Mouse (Mus musculus) limb, embryonic 14.5 days (tissue): ENCODE data around the gene Fam178b. TPM values are rescaled to one million over a fixed set of nuclear protein-coding genes. Genes with fewer than 3 reads are reported as not detected.

Source experiments
- ATAC-seq: fragments of 200-750 bp; cut with Nextera tagmentation; 2 replicates; pipeline ENCODE4 v1.8.0; 2017; ENCODE audit warnings: low read depth, moderate number of reproducible peaks, moderate TSS enrichment; ENCODE audit not compliant: low FRiP score
- DNase-seq: peaks from one replicate; pipeline ENCODE4 v3.0.0-alpha.2; 2015; ENCODE audit warnings: low spot score
- H3K27ac ChIP-seq: fragments of 300-500 bp; sonication (generic); replicated peaks from 2 replicates; pipeline ENCODE4 v1.5.1; 2014; ENCODE audit warnings: low read depth, mild to moderate bottlenecking, low read length, moderate library complexity, mixed read lengths
- H3K27me3 ChIP-seq: fragments of 300-500 bp; sonication (generic); 2 replicates; pipeline ENCODE4 v1.6.1; 2014; ENCODE audit warnings: low read length, mixed read lengths; ENCODE audit not compliant: control insufficient read depth, insufficient read depth
- H3K36me3 ChIP-seq: fragments of 300-500 bp; sonication (generic); 2 replicates; pipeline ENCODE4 v1.6.1; 2014; ENCODE audit warnings: mild to moderate bottlenecking, low read length, moderate library complexity, mixed read lengths; ENCODE audit not compliant: control insufficient read depth, insufficient read depth
- H3K4me1 ChIP-seq: fragments of 300-500 bp; sonication (generic); 2 replicates; pipeline ENCODE4 v1.6.1; 2014; ENCODE audit warnings: antibody characterized with exemption, low read length, mixed read lengths; ENCODE audit not compliant: control insufficient read depth, insufficient read depth
- H3K4me2 ChIP-seq: fragments of 300-500 bp; sonication (generic); replicated peaks from 2 replicates; pipeline ENCODE4 v1.6.1; 2014; ENCODE audit warnings: low read depth, mild to moderate bottlenecking, low read length, moderate library complexity; ENCODE audit not compliant: severe bottlenecking
- H3K4me3 ChIP-seq: fragments of 300-500 bp; sonication (generic); replicated peaks from 2 replicates; pipeline ENCODE4 v1.5.1; 2014; ENCODE audit warnings: low read length
- H3K9ac ChIP-seq: fragments of 300-500 bp; sonication (generic); 2 replicates; pipeline ENCODE4 v1.6.1; 2014; ENCODE audit warnings: mild to moderate bottlenecking, low read depth, low read length, moderate library complexity; ENCODE audit not compliant: severe bottlenecking
- H3K9me3 ChIP-seq: fragments of 300-500 bp; sonication (generic); 2 replicates; pipeline ENCODE4 v1.6.1; 2016; ENCODE audit warnings: low read length; ENCODE audit not compliant: control insufficient read depth
- POLR2A ChIP-seq: fragments of 200-500 bp; IDR thresholded peaks from 2 replicates; pipeline ENCODE4 v1.8.0; 2012; ENCODE audit warnings: inconsistent platforms, mild to moderate bottlenecking, moderate library complexity, borderline replicate concordance; ENCODE audit not compliant: insufficient read depth, insufficient read length; ENCODE audit errors: extremely low read depth
- WGBS: fragments of 180-500 bp; shearing (Covaris S2); extraction: QIAGEN DNeasy Blood & Tissue Kit; methylation state at CpG from one replicate; pipeline ENCODE4 v1.1.7; 2014; 5-methylcytosine and 5-hydroxymethylcytosine counted together
- polyA plus RNA-seq, 2 experiments: library from polyadenylated mRNA; depleted of rRNA in 1 of 2; stranded (reverse) in 1 of 2; unstranded in 1 of 2; fragments of >200 nt; fragmentation: Nextera tagmentation in 1 of 2; extraction: Ambion mirVana in 1 of 2; gene quantifications; 2 replicates each; pipeline versions ENCODE4 v1.2.1 to v1.2.3; 2012 to 2014

Gene Fam178b
- polyA plus RNA-seq, 2 experiments = 0.67 to 1.5 TPM

DNA sequence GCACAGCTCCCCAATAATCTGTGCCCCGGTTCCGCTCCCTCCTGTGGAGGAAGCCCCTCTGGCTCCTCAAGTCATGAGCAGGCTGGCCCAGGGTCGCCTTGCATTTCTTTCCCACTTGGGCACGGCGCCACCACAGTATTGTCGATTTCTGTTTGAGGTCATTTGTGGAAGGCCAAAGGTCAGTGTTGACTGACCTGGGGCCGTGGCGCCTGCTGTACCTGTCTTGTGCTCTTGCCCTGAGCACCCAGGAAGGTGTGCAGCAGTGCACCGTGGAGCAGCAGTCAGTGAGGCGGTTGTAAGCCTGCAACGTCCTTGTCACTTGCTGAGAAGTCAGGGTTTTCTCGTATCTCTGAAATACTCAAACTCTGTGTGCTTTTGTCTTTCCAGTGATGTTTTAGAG lies 157.2 kb downstream of the Fam178b start:
- Histone ChIP-seq H3K4me1 (peaks cover 12% of the 10 kb centered on the region; the same call in 1 of the 2 replicates), H3K27ac (no peak overlapping the region), H3K9me3 (no peaks in the 10 kb centered on the region), H3K9ac (no peak overlapping the region), H3K36me3 (peaks cover 55% of the 10 kb centered on the region), H3K27me3 (no peaks in the 10 kb centered on the region), H3K4me2 (no peak overlapping the region), H3K4me3 (no peak overlapping the region)
- no peak for TF ChIP-seq POLR2A
- ATAC-seq (no peak), DNase-seq (no peak)
- 92% methylated on average over 12 of the region's 12 CpGs for WGBS

GRCm38 (mm10) chr1:36524058-36524457 lies 158.9 kb downstream of the Fam178b start:
- no peak for TF ChIP-seq POLR2A
- Histone ChIP-seq H3K4me1 (peaks cover 12% of the 10 kb centered on the region; the same call in 1 of the 2 replicates), H3K27me3 (no peaks in the 10 kb centered on the region), H3K27ac (peak overlapping the region; percentile 46; the same call in 1 of the 2 replicates), H3K36me3 (peaks cover 67% of the 10 kb centered on the region), H3K4me3 (no peak overlapping the region), H3K9ac (no peak overlapping the region), H3K9me3 (no peaks in the 10 kb centered on the region), H3K4me2 (no peak overlapping the region)
- no peak for ATAC-seq
- WGBS = 71% methylated on average over 5 of the region's 5 CpGs
- DNase-seq = no peak

GRCm38 (mm10) chr1:36523332-36524013 lies 159.5 kb downstream of the Fam178b start:
- Histone ChIP-seq H3K36me3 (peaks cover 73% of the 10 kb centered on the region), H3K27me3 (no peaks in the 10 kb centered on the region), H3K27ac (peak overlapping the region; percentile 61), H3K4me1 (peaks cover 12% of the 10 kb centered on the region; the same call in 1 of the 2 replicates), H3K4me2 (no peak overlapping the region), H3K9me3 (no peaks in the 10 kb centered on the region), H3K9ac (no peak overlapping the region), H3K4me3 (no peak overlapping the region)
- TF ChIP-seq POLR2A = no peak
- DNase-seq (peak; percentile 80), ATAC-seq (peak; percentile 80)
- WGBS = 25% methylated on average over 9 of the region's 9 CpGs

DNA sequence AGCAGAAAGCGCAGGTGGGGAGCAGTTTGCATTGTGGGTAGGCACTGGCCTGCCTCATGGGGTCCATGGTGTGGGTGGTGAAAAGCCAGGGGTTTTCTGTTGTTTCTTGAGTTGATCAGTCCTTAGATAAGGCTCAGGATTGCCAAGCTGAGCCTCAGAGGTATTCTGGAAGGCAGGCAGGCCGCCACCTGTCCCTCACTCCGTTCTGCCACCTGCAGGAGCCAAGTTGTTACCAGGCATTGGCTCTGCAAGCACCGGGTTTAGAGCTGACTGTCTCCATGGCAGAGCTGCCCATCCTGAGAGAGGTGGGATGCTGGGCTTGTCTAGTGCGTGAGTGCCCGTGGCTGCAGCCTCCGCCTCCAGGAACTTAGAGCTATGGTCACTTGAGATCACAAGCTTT lies 160.8 kb downstream of the Fam178b start:
- Histone ChIP-seq H3K27me3 (no peaks in the 10 kb centered on the region), H3K27ac (0 out of 2 replicates have a peak overlapping the region, but pooled peaks have one; percentile 61), H3K4me2 (no peak overlapping the region), H3K36me3 (peaks cover 80% of the 10 kb centered on the region), H3K9me3 (no peaks in the 10 kb centered on the region), H3K4me3 (no peak overlapping the region), H3K4me1 (peaks cover 12% of the 10 kb centered on the region; the same call in 1 of the 2 replicates), H3K9ac (no peak overlapping the region)
- TF ChIP-seq POLR2A = no peak
- ATAC-seq = no peak
- 94% methylated on average over 7 of the region's 7 CpGs for WGBS
- no peak for DNase-seq

GRCm38 (mm10) chr1:36519626-36520025 lies 163.4 kb downstream of the Fam178b start:
- 76% methylated on average over 11 of the region's 11 CpGs for WGBS
- no peak overlapping the region for H3K27ac ChIP-seq
- peaks cover 67% of the 10 kb centered on the region for H3K36me3 ChIP-seq

GRCm38 (mm10) chr1:36518259-36518658 lies 164.7 kb downstream of the Fam178b start:
- no peak for DNase-seq
- no peak for TF ChIP-seq POLR2A
- no peak overlapping the region for H3K9ac ChIP-seq
- H3K36me3 ChIP-seq = peaks cover 57% of the 10 kb centered on the region
- no peaks in the 10 kb centered on the region for H3K9me3 ChIP-seq
- no peaks in the 10 kb centered on the region for H3K27me3 ChIP-seq
- no peak overlapping the region for H3K4me3 ChIP-seq
- H3K4me2 ChIP-seq = no peak overlapping the region
- H3K4me1 ChIP-seq = peaks cover 19% of the 10 kb centered on the region
- ATAC-seq = no peak
- 81% methylated on average over 3 of the region's 3 CpGs for WGBS
- H3K27ac ChIP-seq = no peak overlapping the region

More at GRCm38 (mm10) chr1:36519626-36520025, 163.4 kb downstream of the Fam178b start:
- no peak for DNase-seq
- Histone ChIP-seq H3K9me3 (no peaks in the 10 kb centered on the region), H3K27me3 (no peaks in the 10 kb centered on the region), H3K4me3 (no peak overlapping the region), H3K4me2 (no peak overlapping the region), H3K9ac (no peak overlapping the region), H3K4me1 (peaks cover 15% of the 10 kb centered on the region)
- TF ChIP-seq POLR2A = no peak
- ATAC-seq = no peak
